Mouse (Mus musculus) thymus, postnatal 25 days (tissue): ENCODE measurements around the gene Pla2g1b.
A peak's percentile ranks its signal among the peaks of the same experiment; 100 is the strongest.

Experiments used
- DNase-seq: peaks from one replicate; pipeline ENCODE4 v3.0.0; 2022

Pla2g1b gene

DNA sequence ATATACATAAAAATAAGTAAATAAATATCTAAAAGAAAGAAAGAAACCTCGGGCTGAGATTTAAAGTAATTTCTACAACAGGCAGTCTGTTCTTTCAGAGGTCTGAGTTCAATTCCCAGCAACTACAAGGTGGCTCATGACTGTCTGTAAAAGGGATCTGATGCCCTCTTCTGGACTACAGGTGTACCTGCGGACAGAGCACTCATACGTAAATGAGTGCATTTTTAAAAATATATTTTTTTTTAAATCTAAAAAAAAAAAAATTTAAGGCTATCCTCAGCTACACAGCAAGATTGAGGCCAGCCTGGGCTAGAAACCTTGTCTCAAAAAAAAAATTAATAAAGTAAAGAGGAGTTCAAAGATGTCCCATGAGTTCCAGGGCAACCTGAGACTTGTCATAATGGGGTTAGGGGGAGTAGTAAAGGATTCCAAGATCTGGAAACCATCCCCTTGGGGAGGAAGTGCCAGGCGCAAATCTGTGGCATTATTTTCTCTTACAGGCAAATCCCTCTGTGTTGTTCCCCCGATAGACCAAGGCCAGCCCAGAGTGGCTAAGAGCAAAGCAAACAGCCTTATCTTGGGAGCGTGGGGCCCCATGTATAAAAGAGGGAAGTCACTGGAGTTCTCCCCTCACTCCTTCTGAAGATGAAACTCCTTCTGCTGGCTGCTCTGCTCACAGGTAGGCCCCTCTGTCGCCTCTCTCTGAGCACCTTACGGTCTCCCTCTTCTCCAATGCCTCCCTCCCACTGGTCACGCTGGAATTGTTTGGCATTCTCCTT, at the start of gene Pla2g1b:
Pla2g1b (plus strand) TSS at position 621 of the 779 bp plus-strand sequence.
- no peak for DNase-seq

GRCm38 (mm10) chr5:115428831-115429358, 37.2 kb upstream of the Pla2g1b start:
- no peak for DNase-seq

DNA sequence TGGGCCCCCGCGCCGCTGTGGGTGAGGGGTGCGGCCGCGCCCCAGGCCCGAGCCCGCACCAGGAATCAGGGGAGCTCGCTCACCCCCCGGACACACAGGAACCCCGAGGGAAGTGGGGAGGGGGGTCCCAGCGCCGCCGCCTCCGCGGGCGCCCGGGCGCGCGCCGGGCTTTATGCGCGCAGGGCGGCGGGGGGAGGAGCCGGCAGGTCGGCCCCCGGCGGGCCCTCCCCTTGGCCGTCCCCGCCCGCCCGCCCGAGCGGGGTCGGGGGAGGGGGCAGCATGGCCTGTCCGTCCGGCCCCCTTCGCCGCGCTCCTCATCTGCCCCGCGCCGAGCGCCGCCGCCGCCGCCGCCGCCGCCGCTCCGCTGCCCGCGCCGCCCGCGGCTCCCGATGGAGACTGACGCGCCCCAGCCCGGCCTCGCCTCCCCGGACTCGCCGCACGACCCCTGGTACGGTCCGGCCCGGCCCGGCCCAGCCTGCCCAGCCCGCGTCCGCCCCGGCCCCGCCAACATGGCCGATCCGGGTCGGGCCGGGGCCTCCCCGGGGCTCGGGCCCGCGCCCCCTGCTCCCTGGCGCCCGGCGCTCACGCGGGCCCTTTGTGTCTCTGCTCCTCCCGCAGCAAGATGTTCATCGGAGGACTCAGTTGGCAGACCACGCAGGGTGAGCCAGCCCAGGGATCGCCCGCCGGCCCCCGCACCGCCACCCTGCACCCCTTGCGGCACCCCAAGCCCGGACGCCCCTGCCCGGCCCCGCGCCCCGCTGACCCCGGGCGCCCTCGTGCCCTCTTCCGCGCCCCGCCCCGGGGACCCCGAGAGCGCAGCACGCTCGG, 36.5 kb upstream of the Pla2g1b start, which contains the start of gene Msi1:
Msi1 (plus strand) TSS at position 241 of the 828 bp plus-strand sequence.
- DNase-seq, result no peak

- DNase-seq, result no peak
Observed at GRCm38 (mm10) chr5:115430187-115430960, 35.7 kb upstream of the Pla2g1b start.

DNA sequence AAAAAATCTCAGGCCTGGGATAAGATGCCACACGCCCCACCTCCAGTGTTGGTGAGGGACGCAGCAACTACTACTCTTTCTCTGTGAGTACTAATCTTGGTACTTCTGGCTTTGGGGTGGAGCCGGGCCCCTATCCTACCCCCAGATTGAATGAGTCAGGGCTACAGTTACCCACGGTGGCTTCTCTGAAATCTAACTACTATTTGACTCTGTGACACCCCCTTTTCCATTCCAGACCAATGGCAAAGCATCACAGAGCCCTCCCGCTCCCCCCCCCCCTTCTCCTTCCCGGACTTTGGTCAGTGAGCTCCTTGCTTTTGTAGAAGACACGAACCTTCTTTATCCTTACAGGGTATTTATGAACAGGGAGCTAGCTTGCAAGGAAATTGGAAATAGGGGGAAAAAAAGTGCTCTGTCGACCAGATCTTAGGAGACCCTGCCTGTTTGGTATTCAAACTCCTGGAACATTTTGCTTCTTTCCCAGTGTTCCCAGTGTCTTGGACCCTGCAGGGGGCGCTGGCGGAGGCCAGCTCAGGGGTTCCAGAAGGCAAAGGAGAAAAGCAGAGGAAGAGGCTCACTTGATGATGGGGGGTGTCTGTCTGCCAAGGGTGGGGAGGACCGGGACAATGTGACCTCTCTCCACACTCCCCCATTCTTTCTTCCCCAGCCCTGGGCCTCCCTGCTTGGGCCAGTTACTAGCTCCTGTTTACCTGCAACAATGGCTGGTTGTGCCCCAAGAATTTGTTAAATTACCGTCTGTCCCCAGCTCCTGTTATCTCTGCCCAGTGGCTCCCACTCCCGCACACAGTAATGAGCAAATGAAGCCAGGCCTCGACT, 34.8 kb upstream of the Pla2g1b start:
- DNase-seq, result no peak

- no peak for DNase-seq
Observed at GRCm38 (mm10) chr5:115431898-115432259, 34.2 kb upstream of the Pla2g1b start.

- DNase-seq, result no peak
Observed at GRCm38 (mm10) chr5:115432395-115432794, 33.7 kb upstream of the Pla2g1b start.

DNA sequence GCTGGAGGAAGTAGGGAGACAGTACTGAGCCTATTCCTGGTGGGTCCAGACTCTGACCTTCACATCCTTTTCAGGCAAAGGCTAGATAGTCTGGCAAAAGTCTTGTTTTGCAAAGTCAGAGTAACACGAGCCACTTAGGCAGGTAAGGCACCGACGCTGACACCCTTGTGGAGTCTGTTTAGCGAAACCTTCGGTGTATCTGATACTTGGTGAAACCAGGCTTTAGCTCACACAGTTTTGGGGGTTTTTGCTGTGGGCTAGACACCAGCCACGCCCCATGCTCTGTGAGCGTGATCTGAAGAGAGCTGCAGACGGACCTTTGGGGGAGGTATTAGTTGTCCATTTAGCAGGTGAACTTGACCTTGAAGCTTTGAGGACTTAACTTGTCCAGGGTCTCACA, 32.9 kb upstream of the Pla2g1b start:
- no peak for DNase-seq

DNA sequence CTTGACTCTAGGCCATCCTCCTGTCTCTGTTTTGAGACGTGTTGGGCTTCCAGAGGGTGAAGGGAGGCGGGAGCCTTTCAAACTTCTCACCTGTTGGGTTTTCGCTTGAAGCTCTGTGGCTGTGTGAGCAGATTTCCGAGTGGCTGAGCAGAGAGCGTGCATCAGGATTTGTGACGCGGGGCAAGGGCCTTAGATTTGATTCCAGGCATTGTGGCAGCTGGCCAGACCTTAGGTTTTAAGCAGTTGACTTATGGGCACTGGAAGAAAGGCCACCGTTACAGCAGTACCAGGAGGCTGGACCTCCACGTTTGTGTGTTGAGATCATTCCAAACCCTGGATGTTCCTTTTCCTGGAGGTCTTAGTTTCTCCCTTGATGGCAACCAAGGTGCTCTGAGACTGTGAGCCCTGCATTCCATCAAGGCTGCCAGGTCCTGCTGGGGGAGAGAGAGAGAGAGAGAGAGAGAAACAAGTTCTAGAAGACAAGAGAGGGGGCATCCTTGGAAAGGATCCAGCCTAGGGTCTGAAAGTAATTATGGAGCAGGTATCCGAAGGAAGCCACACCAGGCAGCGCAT, 31.7 kb upstream of the Pla2g1b start:
- DNase-seq, result no peak

GRCm38 (mm10) chr5:115434853-115435754, 31.0 kb upstream of the Pla2g1b start:
- no peak for DNase-seq

DNA sequence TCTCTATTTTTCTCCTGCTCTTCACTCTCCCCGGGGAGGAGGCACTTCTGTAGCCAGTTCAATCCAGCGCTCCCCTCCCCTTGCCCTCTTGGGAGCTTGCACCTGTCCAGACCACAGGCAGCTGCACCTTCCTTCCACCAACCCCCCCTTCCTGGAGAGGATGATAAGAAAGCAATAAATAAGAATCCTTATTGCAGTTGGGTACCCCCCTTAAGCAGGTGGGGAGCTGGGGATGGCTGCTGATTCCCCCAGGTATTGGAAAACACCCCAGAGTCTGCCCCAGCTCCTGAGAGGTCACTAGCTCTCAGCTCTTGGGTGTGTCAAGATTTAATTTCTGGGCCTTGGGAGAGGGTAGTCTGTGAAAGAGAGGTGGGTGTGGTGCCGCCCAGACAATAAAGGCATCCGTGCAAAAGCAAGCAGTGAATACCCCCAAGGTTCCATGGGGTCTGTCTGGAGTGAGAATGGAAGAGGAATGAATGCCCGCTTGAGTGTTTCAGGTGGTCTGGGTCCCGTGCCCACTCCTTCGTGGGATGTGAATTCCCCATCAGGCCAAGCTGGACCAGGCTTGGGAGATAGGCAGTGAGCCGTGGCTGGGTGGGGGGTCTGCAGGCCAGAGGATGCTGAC, 30.2 kb upstream of the Pla2g1b start:
- DNase-seq, result no peak

GRCm38 (mm10) chr5:115436421-115437124, 29.5 kb upstream of the Pla2g1b start:
- peak; percentile 8 for DNase-seq

DNA sequence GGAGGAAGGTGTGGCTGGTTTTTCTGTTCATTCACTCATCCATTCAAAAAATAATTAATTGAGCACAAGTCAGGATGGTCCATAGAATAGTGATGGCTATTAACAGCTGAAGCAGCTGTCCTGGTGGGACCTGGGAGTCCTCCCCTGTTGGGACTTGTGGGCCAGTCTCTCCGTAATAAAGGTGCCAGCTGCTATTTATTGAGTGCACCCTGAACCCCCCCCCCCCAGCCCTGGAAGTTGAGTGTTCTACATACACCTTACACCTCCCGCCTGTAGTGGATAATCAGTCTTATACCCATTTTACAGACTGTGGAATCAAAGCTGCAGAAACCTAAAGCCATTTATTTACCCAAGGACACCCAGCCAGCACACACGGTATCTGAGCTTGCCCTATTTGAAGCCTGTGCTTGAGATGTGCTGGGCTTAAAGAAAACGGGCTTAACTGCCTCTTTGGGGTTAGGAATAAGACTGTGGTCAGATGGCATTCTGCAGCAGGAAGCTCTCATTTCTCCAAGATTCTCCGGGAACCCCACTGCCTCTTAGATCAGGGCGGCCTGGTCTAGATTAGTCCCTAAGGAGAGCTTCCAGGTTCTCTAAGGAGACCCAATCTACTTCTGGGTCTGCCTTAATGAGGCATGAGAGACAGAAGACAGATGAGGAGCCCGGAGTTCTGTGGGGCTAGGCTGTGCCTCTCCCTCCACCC, 28.7 kb upstream of the Pla2g1b start:
- DNase-seq, result no peak

GRCm38 (mm10) chr5:115437945-115438315, 28.1 kb upstream of the Pla2g1b start:
- no peak for DNase-seq

GRCm38 (mm10) chr5:115438667-115439066, 27.4 kb upstream of the Pla2g1b start:
- no peak for DNase-seq

DNA sequence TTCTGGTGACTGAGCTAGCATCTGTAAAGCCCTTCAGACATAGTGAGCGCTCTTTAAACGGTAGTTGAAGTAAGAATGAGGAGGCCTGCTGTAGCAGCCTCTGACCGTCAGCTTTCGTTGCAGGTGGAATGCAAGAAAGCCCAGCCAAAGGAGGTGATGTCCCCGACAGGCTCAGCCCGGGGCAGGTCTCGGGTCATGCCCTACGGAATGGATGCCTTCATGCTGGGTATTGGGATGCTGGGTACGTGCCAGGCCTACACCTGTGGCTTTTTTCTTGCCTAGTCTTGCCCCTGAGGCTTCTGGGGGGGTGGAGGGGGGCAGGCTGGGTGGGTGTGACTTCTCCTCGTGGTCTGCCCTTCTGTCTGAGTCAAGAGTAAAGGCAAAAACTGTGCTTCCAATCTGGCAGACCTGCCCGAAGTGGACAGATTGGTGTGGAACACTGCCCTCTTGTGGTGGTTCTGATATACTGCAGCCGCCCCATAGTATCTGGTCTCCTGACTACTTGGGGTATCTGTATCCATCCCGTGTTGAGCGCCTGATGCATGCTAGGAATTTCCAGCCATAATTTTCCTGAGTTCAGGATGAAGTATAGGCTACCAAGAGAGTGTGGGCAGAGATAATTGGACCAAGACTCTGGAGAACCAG, 24.7 kb upstream of the Pla2g1b start:
- DNase-seq, result peak; percentile 67

DNA sequence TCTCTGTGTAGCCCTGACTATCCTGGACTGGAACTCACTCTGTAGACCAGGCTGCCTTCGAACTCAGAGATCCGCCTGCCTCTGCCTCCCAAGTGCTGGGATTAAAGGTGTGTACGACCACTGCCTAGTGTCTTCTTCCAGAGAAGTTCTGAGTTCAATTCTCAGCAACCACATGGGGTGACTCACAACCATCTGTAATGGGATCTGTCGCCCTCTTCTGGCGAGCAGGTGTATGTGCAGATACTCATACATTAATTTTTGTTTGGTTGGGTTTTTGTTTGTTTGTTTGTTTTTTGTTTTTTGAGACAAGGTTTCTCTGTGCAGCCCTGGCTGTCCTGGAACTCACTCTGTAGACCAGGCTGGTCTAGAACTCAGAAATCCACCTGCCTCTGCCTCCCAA, 23.4 kb upstream of the Pla2g1b start:
- peak; percentile 19 for DNase-seq

DNA sequence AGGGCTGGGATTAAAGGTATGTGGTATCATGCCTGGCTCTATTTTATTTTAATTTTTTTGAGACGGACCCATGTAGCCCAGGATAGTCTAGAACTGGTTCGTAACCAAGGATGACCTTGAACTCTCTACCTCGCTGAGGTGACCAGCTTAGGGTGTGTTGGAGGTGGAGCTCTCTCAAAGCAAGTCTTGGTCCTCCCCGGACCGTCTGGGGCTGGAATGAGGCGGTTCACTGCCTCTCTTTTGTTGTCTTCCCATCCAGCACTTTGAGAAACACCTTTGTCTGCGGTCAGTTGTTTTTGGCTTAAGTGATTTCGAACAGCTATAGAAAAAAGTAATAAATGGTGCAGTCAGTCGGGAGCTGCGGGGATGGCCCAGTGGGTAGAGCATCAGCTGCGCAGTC, 21.9 kb upstream of the Pla2g1b start:
- no peak for DNase-seq
